Mouse (Mus musculus) gastrocnemius, adult 18-20 months (tissue): Measurements from ENCODE around the gene Aspscr1. TPM values are rescaled to one million over a fixed set of nuclear protein-coding genes. Genes with fewer than 3 reads are reported as not detected.
"Not testable (repeated sequence)": the region's sequence is repeated elsewhere in the genome, so short reads cannot be mapped to it uniquely, and the experiment has no call there.

Experiments used
- DNase-seq: peaks from one replicate; pipeline ENCODE4 v3.0.0; 2021; ENCODE audit warnings: low spot score
- total RNA-seq, 2 experiments: library from RNA; stranded (reverse); gene quantifications; 2 replicates each; pipeline ENCODE4 v1.2.3; 2021

The Aspscr1 gene
- total RNA-seq, 2 experiments from 2014 or later = 31.1 to 33.4 TPM

DNA sequence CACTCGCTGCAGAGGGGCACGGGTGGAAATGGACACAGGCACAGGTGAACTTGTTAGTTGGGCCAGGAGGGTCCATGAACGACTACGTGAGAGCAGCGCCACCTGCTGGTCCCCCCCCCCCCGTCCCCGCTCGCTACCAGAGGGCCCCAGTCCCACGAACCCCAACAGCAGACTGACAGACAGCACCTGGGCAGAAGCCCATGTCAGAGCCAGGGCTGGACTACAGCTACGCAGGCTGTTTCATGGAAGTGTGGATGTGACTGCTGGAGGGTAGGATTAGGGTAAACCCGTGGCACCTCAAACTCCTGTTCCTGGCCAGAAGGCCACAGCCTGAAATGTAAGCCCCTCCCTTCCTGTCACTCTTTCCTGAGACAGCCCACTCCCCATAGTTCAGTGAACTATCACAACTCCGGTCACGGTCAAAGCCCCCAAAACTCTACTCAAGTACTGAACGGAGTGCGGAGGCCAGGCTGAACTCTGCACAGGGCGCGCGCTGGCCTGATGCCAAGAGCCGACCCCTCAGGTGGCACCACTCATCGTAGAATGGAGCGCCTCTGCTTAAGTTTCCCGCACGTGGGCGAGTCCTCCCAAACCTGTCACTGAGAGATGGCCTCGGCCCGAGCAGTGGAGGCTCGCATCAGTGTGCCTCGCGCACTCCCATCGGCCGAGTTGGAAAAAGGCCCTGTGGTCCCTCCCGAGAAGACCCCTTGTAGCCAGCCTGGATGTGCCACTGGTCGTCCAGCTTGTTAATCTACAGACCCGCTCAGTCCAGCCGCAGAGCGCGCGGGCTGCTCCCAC is 40.2 kb downstream of the Aspscr1 start:
- no peak for DNase-seq

DNA sequence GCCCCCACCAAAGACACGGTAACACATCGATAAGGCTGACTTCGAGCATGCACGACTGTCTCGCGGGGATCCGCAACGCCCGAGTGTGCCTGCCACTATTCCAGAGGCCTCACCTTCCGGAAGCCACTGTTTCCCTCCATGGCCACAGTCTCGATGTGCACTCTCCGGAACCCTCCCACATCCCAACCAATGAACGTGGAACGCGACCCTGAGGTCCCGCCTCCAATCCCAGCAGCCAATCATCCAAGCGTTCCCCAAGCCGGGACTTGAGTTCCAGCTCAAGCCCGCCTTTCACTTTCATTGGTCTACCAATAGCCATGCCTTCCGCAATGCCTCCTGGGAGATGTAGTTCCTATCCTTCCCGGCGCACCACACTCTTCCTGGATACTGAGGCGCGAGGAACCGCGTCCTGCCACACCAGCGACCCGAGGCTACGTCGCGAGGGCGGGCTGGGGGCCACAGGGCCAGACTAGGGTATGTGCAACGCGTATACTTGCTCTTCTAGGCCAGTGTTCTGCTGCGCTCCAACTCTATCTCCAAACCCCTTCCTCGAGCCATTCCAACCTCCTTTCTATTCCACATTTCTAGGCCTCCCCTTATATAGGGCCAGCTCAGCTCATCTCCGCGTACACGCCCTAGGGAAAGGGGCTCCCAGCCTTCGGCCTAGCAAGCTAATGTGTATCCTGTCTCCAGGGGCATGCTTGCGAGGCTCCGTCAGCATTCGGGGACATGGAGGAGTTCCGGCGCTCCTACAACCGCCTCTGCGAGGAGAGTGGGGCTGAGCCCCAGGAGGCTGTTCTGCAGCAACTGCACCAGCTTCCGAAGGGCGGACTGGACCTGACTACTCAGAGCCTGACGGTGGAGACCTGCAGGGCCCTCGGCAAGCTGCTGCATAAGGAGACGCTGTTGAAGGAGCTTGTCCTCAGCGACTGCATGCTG is 41.1 kb downstream of the Aspscr1 start, which contains the start of the genes Cenpx and Lrrc45:
Gene Cenpx, minus strand, starts transcription at position 159 of the 939 bp plus-strand sequence.
Gene Lrrc45, plus strand, starts transcription at position 346 of the 939 bp plus-strand sequence.
- DNase-seq = peak; percentile 99

DNA sequence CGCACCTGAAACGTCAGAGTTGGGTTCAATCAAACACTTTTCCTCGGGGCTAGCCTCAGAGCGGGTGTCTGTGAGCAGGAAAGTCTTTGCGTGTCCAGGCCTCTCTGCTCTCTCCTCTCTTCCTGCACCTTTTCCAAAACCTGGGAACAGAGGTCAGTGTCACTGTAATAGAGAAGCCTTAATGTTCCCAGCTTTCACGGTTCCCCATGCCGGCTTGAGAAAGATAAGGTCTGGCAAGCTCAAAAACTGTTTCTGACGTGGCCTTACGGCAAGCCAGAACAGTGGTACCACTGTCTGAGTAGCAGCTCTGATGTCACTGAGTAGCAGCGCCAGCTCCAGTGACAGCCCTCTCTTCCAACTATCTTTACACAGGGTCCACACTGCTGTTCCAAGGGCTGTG is 41.8 kb downstream of the Aspscr1 start:
- no peak for DNase-seq

DNA sequence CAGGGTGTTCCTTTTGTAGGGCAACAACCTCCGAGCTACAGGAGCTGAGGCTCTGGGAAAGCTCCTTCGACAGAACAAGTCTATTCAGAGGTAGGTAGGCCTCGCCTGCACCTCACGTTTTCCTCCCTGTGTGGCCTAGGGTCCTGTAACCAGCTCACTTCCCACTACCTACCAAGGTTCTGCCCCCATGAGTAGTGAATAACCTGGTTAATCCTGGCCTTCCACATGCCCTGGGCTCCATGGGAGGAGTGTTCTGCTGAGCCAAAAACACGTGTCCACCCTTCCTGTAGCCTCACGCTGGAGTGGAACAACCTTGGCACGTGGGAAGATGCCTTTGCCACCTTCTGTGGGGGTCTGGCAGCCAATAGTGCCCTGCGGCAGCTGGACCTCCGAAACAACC is 42.4 kb downstream of the Aspscr1 start:
- no peak for DNase-seq

DNA sequence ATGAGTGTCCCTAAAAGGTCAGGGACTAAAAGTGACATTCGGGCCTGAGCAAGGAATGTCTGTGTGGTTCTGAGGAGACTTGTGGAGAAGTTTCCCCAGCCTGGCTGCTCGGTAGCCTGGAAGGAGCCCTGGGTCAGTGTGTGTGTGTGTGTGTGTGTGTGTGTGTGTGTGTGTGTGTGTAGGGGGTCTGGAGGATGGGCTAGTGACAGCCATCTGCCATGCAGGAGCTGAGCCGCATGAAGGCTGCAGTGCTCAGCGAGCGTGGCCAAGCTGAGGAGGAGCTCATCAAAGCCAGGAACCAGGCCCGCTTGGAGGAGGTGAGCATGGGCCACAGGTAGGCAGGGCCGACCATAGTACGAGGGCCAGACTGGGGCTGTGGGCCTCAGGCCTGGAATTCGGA is 46.5 kb downstream of the Aspscr1 start:
- no peak for DNase-seq

DNA sequence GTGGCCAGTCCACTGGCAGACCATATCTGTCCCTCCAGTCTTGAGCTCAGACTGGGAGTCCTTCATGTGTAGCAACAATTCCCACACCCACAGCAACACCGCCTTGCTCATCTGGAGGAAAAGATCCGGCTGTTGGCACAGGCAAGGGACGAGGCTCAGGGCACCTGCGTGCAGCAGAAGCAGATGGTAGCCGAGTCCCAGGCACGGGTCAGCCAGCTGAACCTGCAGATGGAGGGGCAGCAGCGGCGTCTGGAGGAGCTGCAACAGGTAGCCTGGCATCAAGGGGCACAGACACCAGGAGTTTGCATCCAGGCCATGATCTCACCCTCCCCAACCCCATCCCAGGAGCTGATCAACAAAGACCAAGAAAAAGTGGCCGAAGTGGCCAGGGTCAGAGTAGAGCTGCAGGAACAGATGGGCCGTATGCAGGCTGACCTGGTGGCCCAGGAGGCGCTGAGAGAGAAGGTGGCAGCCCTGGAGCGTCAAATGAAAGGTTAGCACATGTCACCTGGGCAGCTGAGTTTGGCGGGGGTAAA is 47.1 kb downstream of the Aspscr1 start:
- DNase-seq = no peak

DNA sequence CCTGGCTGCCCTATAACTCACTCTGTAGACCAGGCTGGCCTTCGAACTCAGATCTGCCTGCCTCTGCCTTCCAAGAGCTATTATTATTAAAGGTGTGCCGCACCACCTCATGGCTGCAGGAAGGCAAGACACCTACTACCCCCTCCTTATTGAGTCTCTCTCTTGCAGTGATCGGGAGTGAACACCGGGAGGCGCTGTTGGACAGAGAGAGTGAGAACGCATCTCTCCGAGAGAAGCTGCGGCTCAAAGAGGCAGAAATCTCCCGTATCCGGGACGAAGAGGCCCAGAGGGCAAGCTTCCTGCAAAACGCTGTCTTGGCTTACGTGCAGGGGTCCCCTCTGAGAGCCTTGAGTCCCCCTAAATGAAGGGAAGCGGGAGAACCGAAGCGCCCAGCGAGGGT is 47.7 kb downstream of the Aspscr1 start:
- DNase-seq = peak; percentile 93

DNA sequence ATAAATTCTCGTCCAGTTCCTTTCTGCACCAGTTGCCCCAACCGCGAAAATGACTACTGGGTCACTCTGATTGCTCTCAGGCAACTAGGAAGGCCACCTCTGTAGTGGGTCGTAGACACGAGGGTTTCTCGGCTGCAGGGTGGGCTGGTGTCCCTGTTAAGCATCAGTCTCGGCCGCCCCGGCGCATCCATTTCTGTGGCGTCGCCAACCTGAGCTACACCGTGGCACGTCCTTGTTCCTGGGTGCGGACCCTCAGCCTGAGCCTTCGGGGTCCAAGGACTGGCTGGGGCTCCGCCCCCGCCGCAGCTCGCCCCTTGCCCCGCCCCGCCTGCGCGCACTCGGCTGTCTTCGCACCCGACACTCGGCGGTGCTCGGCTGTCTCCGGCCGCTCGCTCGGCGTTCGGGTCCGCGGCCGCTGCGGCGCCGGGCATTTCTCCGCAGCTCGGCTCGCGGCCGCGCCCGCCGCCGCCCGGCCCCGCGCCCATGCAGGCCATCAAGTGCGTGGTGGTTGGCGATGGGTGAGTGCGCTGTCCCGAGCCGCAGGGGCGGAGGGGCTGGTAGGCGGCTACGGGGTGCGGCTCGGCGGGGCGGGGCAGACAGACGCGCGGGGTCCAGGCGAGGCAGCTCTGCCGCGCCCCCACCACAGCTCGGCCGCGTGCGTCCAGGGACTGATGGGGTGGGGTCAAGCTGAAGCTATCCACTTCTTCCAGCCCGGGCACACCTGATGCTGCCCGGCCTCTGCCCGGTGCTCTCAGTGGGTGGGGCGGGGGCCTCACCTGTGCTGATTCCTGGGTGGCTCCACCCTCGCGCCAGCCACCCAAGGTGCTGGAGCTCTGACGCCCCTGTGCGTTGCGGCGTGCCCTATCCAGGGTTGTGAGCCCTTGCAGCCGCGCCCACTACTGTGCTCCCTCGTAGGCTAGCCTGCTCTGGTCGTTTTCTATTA is 48.6 kb downstream of the Aspscr1 start, which contains the start of gene Rac3:
Gene Rac3, plus strand, starts transcription at position 347 of the 943 bp plus-strand sequence.
- no peak for DNase-seq

DNA sequence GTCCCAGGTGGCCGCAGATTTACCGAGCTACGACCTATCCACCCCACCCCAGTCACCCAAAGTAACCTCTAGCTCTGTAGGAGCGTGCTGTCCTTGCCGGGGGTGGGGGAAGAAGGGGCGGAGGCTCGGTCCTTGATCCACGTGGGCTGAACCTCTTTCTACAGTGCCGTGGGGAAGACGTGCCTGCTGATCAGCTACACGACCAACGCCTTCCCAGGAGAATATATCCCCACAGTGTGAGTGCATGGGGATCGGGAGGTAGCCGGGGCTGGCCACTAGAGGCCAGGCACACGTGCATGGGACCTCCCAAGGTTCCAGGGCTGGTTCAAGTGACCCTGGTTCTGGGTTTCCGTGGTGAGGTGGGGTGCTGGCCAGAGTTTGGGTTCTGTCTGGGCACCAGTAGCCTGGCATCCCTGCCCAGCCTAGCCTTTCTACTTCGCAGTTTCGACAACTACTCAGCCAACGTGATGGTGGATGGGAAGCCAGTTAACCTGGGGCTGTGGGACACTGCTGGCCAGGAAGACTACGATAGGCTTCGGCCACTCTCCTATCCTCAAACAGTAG is 49.4 kb downstream of the Aspscr1 start:
- no peak for DNase-seq

DNA sequence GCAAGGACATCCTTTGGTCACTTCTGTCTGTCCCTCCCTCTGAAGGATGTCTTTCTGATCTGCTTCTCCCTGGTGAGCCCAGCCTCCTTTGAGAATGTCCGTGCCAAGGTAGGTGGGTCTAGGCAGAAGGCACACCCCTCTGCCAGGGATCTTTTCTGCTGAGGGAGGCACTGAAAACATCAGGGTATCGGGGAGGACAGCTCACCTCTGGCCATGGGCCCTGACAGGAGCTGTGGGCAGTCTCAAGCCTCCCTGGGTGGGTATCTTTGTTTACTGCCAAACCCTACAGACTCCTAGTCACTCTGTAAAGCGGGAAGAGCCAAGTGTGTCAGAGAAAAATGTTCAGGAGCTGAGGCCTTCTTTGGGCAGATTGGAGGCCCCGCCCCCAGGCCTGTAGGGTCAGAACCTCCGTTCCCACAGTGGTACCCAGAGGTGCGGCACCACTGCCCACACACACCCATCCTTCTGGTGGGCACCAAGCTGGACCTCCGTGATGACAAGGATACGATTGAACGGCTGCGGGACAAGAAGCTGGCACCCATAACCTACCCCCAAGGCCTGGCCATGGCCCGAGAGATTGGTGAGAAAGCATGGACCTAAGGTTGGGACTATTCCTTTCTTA is 50.1 kb downstream of the Aspscr1 start:
- no peak for DNase-seq

DNA sequence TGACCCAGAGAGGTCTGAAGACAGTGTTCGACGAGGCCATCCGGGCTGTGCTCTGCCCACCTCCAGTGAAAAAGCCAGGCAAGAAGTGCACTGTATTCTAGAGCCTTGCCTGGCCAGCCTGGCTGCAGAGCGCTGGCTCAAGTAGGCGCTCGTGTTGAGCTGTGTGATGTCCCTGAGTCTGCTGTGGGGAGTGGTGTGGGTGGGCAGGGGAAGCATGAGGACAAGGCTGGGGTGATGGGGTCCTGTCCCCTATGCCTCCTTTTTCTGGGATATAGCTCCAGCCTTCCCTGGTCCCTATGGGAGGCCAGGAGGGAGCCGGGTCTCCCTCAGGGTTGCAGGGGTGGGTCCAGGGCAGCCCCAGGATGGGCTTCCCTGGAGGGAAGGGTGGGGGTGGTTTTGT is 50.7 kb downstream of the Aspscr1 start:
- no peak for DNase-seq

DNA sequence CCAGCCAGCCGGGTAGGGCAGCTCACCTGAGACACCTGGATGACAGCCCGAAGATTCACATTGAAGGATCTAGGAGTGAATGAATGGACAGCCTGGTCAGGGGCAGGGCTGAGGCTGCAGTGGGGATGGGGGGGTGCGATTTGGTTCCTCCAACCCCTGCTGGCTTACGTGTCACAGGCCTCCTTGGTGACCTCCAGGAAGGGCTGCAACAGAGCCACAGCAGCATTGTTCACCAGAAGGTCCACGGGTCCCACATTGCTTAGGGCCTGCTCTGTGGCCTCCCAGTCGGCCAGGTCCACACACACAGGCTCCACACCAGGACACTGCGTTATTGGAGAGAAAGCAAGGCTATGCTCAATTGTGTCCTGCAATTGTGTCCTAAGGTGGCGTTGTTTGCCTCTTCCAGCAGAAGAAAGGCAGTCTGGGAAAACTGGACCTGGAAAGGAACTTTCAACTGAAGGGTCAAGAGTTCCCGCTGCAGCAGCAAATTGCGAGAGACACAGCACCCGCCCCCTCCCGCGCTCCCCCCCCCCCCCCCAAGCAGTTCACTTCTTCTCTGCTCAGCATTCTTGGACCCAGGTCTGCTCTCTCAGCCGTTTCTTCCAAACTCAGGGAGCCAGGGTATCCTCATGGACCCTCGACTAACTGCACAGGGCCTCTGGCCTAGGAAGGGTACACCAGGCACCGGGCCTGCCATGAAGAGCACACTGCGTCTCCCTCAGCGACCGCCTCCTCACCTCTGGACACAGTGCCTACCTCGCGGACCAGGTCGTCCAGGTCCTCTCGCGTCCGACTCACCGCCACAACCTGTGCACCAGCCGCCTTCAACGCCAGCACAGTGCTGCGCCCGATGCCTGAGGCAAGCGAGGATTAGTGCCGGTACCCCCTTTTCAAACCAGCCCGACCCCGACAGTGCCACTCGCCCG is 53.7 kb downstream of the Aspscr1 start:
- no peak for DNase-seq

DNA sequence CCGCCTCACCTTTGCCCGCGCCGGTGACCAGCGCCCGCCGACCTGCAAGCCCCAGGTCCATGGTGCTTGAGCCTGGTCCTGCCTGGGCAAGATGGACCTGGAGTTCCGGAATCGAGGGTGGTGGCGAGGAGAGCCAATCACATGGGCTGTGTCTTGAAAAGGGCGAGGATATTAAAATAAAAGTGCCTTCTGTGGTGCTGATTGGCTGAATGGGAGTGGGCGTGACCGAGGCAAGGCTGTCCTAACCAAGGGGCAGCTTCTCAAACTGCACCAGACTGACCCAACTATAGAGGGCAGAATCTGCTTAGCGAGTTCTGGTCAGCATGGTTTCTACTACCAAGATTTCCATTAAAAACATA is 54.4 kb downstream of the Aspscr1 start, which contains the start of gene Dcxr:
Gene Dcxr, minus strand, starts transcription at position 113 of the 359 bp plus-strand sequence.
- peak; percentile 95 for DNase-seq

DNA sequence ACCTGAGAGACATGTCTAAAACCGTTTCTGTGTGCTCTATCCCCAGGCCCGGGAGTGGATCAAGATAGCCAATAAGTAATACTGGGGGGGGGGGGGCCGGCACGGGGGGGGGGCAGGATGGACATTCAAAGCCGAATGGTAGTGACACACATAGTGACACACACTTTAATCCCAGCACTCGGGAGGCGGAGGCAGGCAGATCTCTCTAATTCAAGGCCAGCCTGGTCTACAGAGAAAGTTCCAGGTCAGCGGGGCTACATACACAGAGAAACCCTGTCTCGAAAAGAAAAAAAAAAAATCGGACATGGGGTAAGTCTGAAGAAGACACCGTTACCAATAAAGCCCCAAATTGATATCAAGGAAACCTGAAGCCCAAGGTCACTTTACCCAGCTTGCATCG is 54.8 kb downstream of the Aspscr1 start:
- no peak for DNase-seq

DNA sequence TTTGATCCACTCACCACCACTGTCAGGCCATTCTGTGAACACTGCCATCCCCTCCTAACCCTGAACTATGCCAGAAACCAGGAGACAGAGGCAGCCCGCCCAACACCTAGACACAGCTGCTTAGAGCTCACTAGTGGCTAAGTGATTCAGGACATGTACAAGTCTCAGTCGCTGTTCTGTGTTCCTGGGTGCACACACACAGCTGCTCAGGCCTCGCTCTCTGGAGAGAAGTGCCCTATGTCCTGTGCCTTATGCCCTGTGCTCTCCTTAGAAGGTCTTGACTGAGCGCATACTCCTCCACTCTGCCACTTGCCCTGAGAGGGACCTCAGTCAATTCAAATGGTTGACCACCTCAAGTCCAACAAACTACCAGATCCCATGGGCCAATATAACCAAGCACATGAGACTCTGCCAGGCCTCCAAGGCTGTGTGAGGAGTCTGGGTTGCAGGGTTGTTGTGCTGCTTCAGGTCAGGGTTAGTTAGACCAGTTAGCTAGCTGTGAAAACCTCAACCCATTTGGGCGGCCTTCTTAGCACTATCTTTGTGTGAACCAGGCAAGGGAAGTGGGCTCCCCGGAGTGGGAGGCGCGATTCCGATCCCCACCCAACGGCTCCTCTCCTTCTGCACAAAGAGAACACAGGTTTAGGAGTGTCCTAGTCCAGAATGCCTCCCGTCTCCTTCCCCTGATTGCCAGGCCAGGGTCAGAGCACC is 55.9 kb downstream of the Aspscr1 start:
- no peak for DNase-seq

DNA sequence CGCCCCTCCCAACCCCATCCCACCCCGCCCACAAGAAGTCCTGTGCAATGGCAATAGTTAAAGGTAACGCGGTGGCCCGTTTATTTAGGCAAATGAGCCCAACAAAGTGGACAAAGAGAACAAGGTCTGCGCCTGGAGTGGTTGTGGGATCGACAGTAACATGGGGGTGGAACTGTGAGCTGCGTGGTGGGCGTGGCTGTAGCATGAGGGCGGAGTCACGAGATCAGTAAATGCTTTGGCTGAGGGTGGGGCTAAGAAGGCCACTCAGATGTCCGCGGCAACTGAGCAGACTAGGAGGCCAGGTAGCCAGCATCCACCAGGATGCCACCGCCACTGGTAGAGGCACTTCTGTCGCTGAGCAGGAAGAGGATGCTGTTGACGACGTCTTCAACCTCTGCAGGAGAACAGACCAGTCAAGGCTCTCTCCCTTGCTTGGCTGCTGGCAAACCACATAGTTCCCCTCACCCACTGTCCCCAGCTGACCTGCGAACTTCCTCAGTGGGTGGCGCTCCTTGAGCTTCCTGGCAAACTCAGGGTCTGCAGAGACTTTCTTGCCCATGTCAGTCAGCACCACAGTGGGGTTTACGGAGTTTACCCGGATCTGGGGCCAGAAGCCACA is 56.8 kb downstream of the Aspscr1 start:
- DNase-seq = not testable (repeated sequence)

DNA sequence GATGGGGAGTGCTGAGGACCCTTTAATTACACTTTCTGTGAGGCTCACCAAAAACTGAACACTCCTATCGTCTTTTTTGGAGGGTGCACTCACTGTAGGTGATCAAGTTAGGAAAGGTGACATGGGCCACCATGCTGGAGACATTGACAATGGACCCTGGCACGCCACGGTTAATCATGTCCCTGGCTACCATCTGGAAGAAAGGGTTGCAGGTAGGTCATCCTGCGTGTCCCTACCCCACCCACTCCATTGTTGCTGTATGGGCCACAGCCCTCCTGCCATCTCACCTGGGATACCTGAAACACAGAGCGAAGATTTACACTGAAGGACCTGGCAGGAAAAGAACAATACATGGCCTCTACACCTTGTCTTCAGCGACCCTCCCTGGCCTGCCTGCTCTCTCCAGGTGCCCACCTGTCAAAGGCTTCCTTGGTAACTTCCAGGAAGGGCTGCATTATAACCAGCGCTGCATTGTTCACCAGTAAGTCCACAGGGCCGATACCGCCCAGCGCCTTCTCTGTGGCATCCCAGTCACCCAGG is 57.6 kb downstream of the Aspscr1 start:
- no peak for DNase-seq
